Mouse (Mus musculus) CH12.LX (cell line): ENCODE measurements at regions not wholly inside any gene's neighbourhood (a gene's known extent, or its start where the extent isn't known, plus 50 kb on each side); places are given as distances from the start of the nearest gene placed in this dataset.

Experiments used
- DNase-seq: peaks from one replicate; pipeline ENCODE4 v3.0.0-alpha.2; 2013; ENCODE audit errors: extremely low read depth
- H3K27ac ChIP-seq: 2 replicates; pipeline ENCODE4 v1.5.1; 2012; ENCODE audit warnings: low read depth, mild to moderate bottlenecking, control low read depth, moderate library complexity; ENCODE audit not compliant: insufficient read depth
- H3K27me3 ChIP-seq: replicated peaks from 2 replicates; pipeline ENCODE3; 2012; ENCODE audit warnings: inconsistent platforms
- H3K36me3 ChIP-seq, 2 experiments: replicated peaks in 1 of 2; 2 replicates each; pipeline versions ENCODE3 to v1.6.1; 2012; ENCODE audit warnings: inconsistent platforms in 1 of 2, low read length in 1 of 2, mild to moderate bottlenecking in 1 of 2, mixed read lengths in 1 of 2, moderate library complexity in 1 of 2; ENCODE audit not compliant: control insufficient read depth in 1 of 2, insufficient read depth in 1 of 2
- H3K4me1 ChIP-seq, 2 experiments: 2 replicates each; pipeline ENCODE4 v1.6.1; 2012; ENCODE audit warnings: inconsistent platforms in 1 of 2, moderate library complexity in 1 of 2; ENCODE audit not compliant: insufficient read depth in 2 of 2, control insufficient read depth in 1 of 2
- H3K4me2 ChIP-seq: 2 replicates; pipeline ENCODE4 v1.6.1; 2012; ENCODE audit warnings: low read depth, mild to moderate bottlenecking, control low read depth; ENCODE audit not compliant: poor library complexity, insufficient read depth, severe bottlenecking
- H3K4me3 ChIP-seq, 3 experiments: fragments of 150-350 bp in 1 of 3; sonication (generic) in 1 of 3; replicated peaks in 1 of 3; 2 replicates each; pipeline versions ENCODE3 to v1.5.1; 2011 to 2012; ENCODE audit warnings: low read depth in 2 of 3, low read length in 2 of 3, mild to moderate bottlenecking in 2 of 3, moderate library complexity in 2 of 3, control low read depth in 1 of 3, improper control_type of control experiment in 1 of 3, inconsistent platforms in 1 of 3, mixed read lengths in 1 of 3; ENCODE audit not compliant: poor library complexity in 1 of 3
- H3K79me2 ChIP-seq: replicated peaks from 2 replicates; pipeline ENCODE4 v1.6.1; 2012; ENCODE audit warnings: mild to moderate bottlenecking, moderate library complexity; ENCODE audit not compliant: control insufficient read depth, poor library complexity, insufficient read depth, severe bottlenecking; ENCODE audit errors: extremely low read depth
- H3K9ac ChIP-seq: 2 replicates; pipeline ENCODE4 v1.6.1; 2012; ENCODE audit warnings: low read depth, mild to moderate bottlenecking, control low read depth, moderate library complexity; ENCODE audit not compliant: insufficient read depth
- H3K9me3 ChIP-seq: replicated peaks from 2 replicates; pipeline ENCODE3; 2012; ENCODE audit warnings: low read length, inconsistent platforms, mixed read lengths
- BHLHE40 ChIP-seq: IDR thresholded peaks from 2 replicates; pipeline ENCODE4 v1.6.1; 2011; ENCODE audit warnings: mild to moderate bottlenecking, low read depth, low read length, improper control_type of control experiment
- CHD1 ChIP-seq: IDR thresholded peaks from 2 replicates; pipeline ENCODE4 v1.6.1; 2012; ENCODE audit warnings: low read depth, low read length, improper control_type of control experiment, inconsistent platforms
- CHD2 ChIP-seq: IDR thresholded peaks from 2 replicates; pipeline ENCODE4 v1.6.1; 2011; ENCODE audit warnings: low read length, improper control_type of control experiment
- CTCF ChIP-seq, 2 experiments: IDR thresholded peaks in 1 of 2; conservative IDR thresholded peaks in 1 of 2; 2 replicates each; pipeline ENCODE4 v1.5.1; 2011 to 2012; ENCODE audit warnings: low read depth in 2 of 2, low read length in 2 of 2, improper control_type of control experiment in 1 of 2, inconsistent platforms in 1 of 2, mild to moderate bottlenecking in 1 of 2, moderate library complexity in 1 of 2
- E2F4 ChIP-seq: IDR thresholded peaks from 2 replicates; pipeline ENCODE4 v1.6.1; 2011; ENCODE audit warnings: low read depth, low read length, improper control_type of control experiment; ENCODE audit not compliant: insufficient replicate concordance
- EP300 ChIP-seq: IDR thresholded peaks from 2 replicates; pipeline ENCODE4 v1.6.1; 2011; ENCODE audit warnings: low read length, improper control_type of control experiment
- ETS1 ChIP-seq: conservative IDR thresholded peaks from 2 replicates; pipeline ENCODE4 v1.6.1; 2012; ENCODE audit warnings: low read depth, mild to moderate bottlenecking, inconsistent platforms, low read length, improper control_type of control experiment, moderate library complexity
- HCFC1 ChIP-seq: IDR thresholded peaks from 2 replicates; pipeline ENCODE4 v1.6.1; 2012; ENCODE audit warnings: low read depth, mild to moderate bottlenecking, inconsistent platforms, low read length, improper control_type of control experiment
- IRF4 ChIP-seq: IDR thresholded peaks from 2 replicates; pipeline ENCODE4 v1.6.1; 2014; ENCODE audit warnings: low read depth, mild to moderate bottlenecking, inconsistent platforms, low read length, improper control_type of control experiment
- JUND ChIP-seq: conservative IDR thresholded peaks from 2 replicates; pipeline ENCODE4 v1.6.1; 2011; ENCODE audit warnings: low read depth, low read length, improper control_type of control experiment
- KAT2A ChIP-seq: IDR thresholded peaks from 2 replicates; pipeline ENCODE4 v1.6.1; 2012; ENCODE audit warnings: low read length, improper control_type of control experiment, inconsistent platforms; ENCODE audit not compliant: insufficient replicate concordance
- MAFK ChIP-seq: IDR thresholded peaks from 2 replicates; pipeline ENCODE4 v1.6.1; 2011; ENCODE audit warnings: low read length, improper control_type of control experiment; ENCODE audit not compliant: insufficient replicate concordance
- MAX ChIP-seq: IDR thresholded peaks from 2 replicates; pipeline ENCODE4 v1.6.1; 2011; ENCODE audit warnings: low read length, improper control_type of control experiment
- MEF2A ChIP-seq: IDR thresholded peaks from 2 replicates; pipeline ENCODE4 v1.6.1; 2014; ENCODE audit warnings: low read depth, mild to moderate bottlenecking, inconsistent platforms, low read length, improper control_type of control experiment, borderline replicate concordance
- MXI1 ChIP-seq: IDR thresholded peaks from 2 replicates; pipeline ENCODE4 v1.6.1; 2011; ENCODE audit warnings: mild to moderate bottlenecking, low read depth, low read length, improper control_type of control experiment
- NRF1 ChIP-seq: IDR thresholded peaks from 2 replicates; pipeline ENCODE4 v1.6.1; 2014; ENCODE audit warnings: low read depth, mild to moderate bottlenecking, inconsistent platforms, low read length, improper control_type of control experiment, moderate library complexity
- PAX5 ChIP-seq: IDR thresholded peaks from 2 replicates; pipeline ENCODE4 v1.6.1; 2012; ENCODE audit warnings: low read length, inconsistent platforms, mixed read lengths
- POLR2A ChIP-seq: IDR thresholded peaks from 2 replicates; pipeline ENCODE4 v1.6.1; 2011; ENCODE audit warnings: low read depth, mild to moderate bottlenecking, improper control_type of control experiment, low read length
- POLR2AphosphoS2 ChIP-seq: IDR thresholded peaks from 2 replicates; pipeline ENCODE4 v1.6.1; 2011; ENCODE audit warnings: low read depth, low read length, improper control_type of control experiment
- RAD21 ChIP-seq: IDR thresholded peaks from 2 replicates; pipeline ENCODE4 v1.6.1; 2011; ENCODE audit warnings: low read depth, mild to moderate bottlenecking, low read length, improper control_type of control experiment, moderate library complexity
- RCOR1 ChIP-seq: conservative IDR thresholded peaks from 2 replicates; pipeline ENCODE4 v1.6.1; 2012; ENCODE audit warnings: low read depth, mild to moderate bottlenecking, inconsistent platforms, low read length, improper control_type of control experiment
- SIN3A ChIP-seq: IDR thresholded peaks from 2 replicates; pipeline ENCODE4 v1.6.1; 2012; ENCODE audit warnings: low read length, improper control_type of control experiment, inconsistent platforms
- SMC3 ChIP-seq: IDR thresholded peaks from 2 replicates; pipeline ENCODE4 v1.6.1; 2011; ENCODE audit warnings: low read depth, low read length, improper control_type of control experiment
- TCF12 ChIP-seq: IDR thresholded peaks from 2 replicates; pipeline ENCODE4 v1.6.1; 2014; ENCODE audit warnings: low read depth, mild to moderate bottlenecking, inconsistent platforms, low read length, improper control_type of control experiment
- UBTF ChIP-seq: IDR thresholded peaks from 2 replicates; pipeline ENCODE4 v1.6.1; 2012; ENCODE audit warnings: low read depth, mild to moderate bottlenecking, inconsistent platforms, low read length, improper control_type of control experiment, moderate library complexity
- USF1 ChIP-seq: IDR thresholded peaks from 2 replicates; pipeline ENCODE4 v1.6.1; 2014; ENCODE audit warnings: low read depth, mild to moderate bottlenecking, inconsistent platforms, low read length, improper control_type of control experiment
- USF2 ChIP-seq: conservative IDR thresholded peaks from 2 replicates; pipeline ENCODE4 v1.6.1; 2011; ENCODE audit warnings: low read depth, low read length, improper control_type of control experiment
- ZKSCAN1 ChIP-seq: IDR thresholded peaks from 2 replicates; pipeline ENCODE4 v1.6.1; 2012; ENCODE audit warnings: low read depth, inconsistent platforms, low read length, improper control_type of control experiment, borderline replicate concordance
- ZNF384 ChIP-seq: IDR thresholded peaks from 2 replicates; pipeline ENCODE4 v1.6.1; 2012; ENCODE audit warnings: low read depth, low read length, improper control_type of control experiment, inconsistent platforms
- dilution Hi-C: fragments of 300-500 bp; cut with MboI; formaldehyde crosslinking; loops from 2 replicates; pipeline ENCODE4 v1.14.3; 2020; ENCODE audit warnings: low sequenced_read_pairs; ENCODE audit not compliant: extremely low pct_unique_long_range_greater_than_20kb, extremely low pct_ligation_motif_present
- in situ Hi-C: fragments of 300-500 bp; cut with MboI; formaldehyde crosslinking; loops from 3 replicates; pipeline ENCODE4 v1.14.3; 2019; ENCODE audit warnings: low sequenced_read_pairs, low pct_ligation_motif_present, low pct_unique_long_range_greater_than_20kb, mixed read lengths

- in situ Hi-C loops (no loop called here), dilution Hi-C loops (no loop called here)
- Histone ChIP-seq H3K4me2 (no peak overlapping the region), H3K36me3 (no peaks in the 10 kb centered on the region), H3K9me3 (peaks cover 8% of the 10 kb centered on the region), H3K9ac (no peak overlapping the region), H3K27ac (no peak overlapping the region), H3K27me3 (no peaks in the 10 kb centered on the region), H3K4me1 (no peaks in the 10 kb centered on the region), H3K4me3 (no peak overlapping the region), H3K79me2 (no peaks in the 10 kb centered on the region)
- no peak for TF ChIP-seq MAFK
- no peak for TF ChIP-seq SIN3A
- TF ChIP-seq MEF2A, result no peak
- TF ChIP-seq ZKSCAN1, result no peak
- TF ChIP-seq NRF1, result no peak
- no peak for TF ChIP-seq USF2
- no peak for TF ChIP-seq RAD21
- no peak for TF ChIP-seq JUND
- no peak for TF ChIP-seq MXI1
- TF ChIP-seq POLR2A, result no peak
- no peak for TF ChIP-seq UBTF
- no peak for TF ChIP-seq POLR2AphosphoS2
- TF ChIP-seq RCOR1, result no peak
- TF ChIP-seq MAX, result no peak
- no peak for TF ChIP-seq ZNF384
- TF ChIP-seq CHD2, result no peak
- no peak for TF ChIP-seq CHD1
- no peak for TF ChIP-seq TCF12
- TF ChIP-seq BHLHE40, result no peak
- DNase-seq, result no peak
Observed at GRCm38 (mm10) chr5:83678373-83678772, 323.4 kb upstream of the Tecrl start.

GRCm38 (mm10) chr5:83659091-83659490 lies 304.1 kb upstream of the Tecrl start:
- Histone ChIP-seq H3K4me3 (no peak overlapping the region), H3K9ac (no peak overlapping the region), H3K9me3 (peaks cover 10% of the 10 kb centered on the region), H3K27me3 (no peaks in the 10 kb centered on the region), H3K4me2 (no peak overlapping the region), H3K4me1 (no peaks in the 10 kb centered on the region), H3K79me2 (no peaks in the 10 kb centered on the region), H3K27ac (no peak overlapping the region), H3K36me3 (no peaks in the 10 kb centered on the region)
- TF ChIP-seq USF2, result no peak
- no peak for TF ChIP-seq CTCF (conservative IDR thresholded peaks at IDR 0.05 in 1 of 2, IDR thresholded peaks at IDR 0.05 in 1 of 2; ENCODE audit: low read depth in 2 of 2, low read length in 2 of 2)
- no peak for TF ChIP-seq IRF4
- no peak for TF ChIP-seq RCOR1
- TF ChIP-seq KAT2A, result no peak
- TF ChIP-seq SIN3A, result no peak
- no peak for TF ChIP-seq EP300
- no peak for TF ChIP-seq CHD1
- no peak for TF ChIP-seq SMC3
- TF ChIP-seq ETS1, result no peak
- TF ChIP-seq E2F4, result no peak
- TF ChIP-seq HCFC1, result no peak
- no peak for TF ChIP-seq USF1
- TF ChIP-seq PAX5, result no peak
- TF ChIP-seq CHD2, result no peak
- dilution Hi-C loops, result no loop called here
- DNase-seq, result no peak
- in situ Hi-C loops, result no loop called here
